Mouse (Mus musculus) erythroblast, embryonic 14.5 days (primary cell): ENCODE results near the gene Mmp11.

ENCODE experiments used
- GATA1 ChIP-seq: IDR thresholded peaks from 2 replicates; pipeline ENCODE4 v1.6.1; 2012; ENCODE audit warnings: low read length, inconsistent platforms, mixed read lengths
- TAL1 ChIP-seq: IDR thresholded peaks from 3 replicates; pipeline ENCODE4 v1.6.1; 2012; ENCODE audit warnings: low read length, inconsistent platforms, mixed read lengths

GRCm38 (mm10) chr10:75873543-75874170 is 62.6 kb downstream of the Mmp11 start:
- TF ChIP-seq TAL1: no peak
- TF ChIP-seq GATA1: no peak
